Mouse (Mus musculus) MN1 (cell line): ENCODE data around the gene Btbd11.
A peak's percentile ranks its signal among the peaks of the same experiment; 100 is the strongest.
"Not testable (repeated sequence)": the region's sequence is repeated elsewhere in the genome, so short reads cannot be mapped to it uniquely, and the experiment has no call there.

Source experiments
- DNase-seq: peaks from one replicate; pipeline ENCODE4 v3.0.0-alpha.2; 2016; ENCODE audit warnings: low spot score

The Btbd11 gene

DNA sequence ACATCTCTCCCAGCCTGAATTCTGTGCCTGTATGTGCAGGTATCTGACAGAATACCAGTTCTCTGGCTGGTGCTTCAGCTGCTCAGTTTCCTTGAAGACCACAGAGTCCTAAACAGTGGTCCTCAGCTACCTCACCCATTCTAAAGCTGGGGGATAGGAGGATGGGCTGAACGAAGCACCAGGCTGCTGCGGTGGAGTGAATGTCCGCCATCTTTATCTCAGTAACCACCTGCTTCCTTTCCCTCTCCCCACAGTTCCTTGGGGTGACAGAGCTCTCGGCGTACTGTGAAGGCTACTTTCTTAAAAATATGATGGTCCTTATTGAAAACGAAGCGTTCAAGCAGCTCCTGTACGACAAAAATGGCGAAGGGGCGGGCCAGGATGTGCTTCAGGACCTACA, 271.3 kb downstream of the Btbd11 start:
- no peak for DNase-seq

DNA sequence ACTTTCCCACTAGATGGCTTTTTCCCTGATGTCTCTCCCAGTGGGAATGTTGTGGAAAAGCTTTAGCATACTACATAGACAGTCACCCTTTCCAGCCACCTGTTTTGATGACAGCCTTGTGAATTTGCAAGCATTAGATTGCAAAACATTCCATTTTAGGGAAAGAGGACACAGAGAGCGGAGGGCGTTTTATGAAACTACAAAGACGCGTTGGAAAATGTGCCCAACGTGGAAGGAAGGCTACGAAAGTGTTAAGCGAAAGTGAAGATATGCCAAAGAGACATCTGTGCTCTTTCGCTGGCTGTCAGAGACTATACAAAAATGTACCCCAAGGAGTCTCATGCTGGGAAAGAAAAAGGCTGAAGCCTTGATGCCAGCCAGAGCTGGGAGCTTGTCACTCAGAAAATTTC, 286.9 kb downstream of the Btbd11 start:
- no peak for DNase-seq

DNA sequence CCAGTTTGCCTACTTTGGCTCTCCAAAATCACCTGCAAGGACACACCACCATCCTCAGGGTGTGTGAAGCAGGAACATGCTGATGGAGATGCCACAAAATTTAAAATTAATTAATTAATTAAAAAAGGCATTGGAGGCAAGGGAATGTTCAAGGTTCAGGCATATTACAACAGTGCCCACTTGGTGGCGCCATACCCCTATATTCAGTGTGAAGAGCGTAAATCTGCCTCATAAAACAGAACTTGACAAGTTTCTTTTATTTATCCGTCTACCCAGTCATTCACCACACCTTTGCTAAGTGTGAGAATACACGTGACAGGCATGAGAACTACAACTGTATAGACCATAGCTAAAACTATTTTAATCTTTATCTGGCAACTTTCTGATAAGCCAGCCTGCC, 292.0 kb downstream of the Btbd11 start:
- peak; percentile 10 for DNase-seq

DNA sequence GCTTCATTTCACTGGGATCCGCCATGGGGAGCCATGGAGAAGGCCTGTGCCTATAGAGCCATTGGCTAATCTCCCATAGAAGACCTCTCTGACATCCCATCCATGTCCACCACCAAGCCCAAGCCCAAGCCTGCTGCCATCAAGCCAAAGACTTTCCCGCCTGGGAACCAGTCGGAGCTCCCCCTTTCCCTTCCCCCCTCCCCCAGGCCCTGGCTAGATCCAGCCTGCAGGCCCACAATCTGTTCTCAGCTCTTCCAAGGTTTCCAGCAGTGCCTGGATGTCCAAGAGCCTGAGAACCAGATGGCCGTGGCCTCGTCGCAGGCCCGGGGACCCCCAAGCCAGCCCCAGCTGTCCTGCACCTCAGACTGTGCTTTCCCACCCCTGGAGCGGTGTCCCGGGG, 295.8 kb downstream of the Btbd11 start:
- DNase-seq = no peak

DNA sequence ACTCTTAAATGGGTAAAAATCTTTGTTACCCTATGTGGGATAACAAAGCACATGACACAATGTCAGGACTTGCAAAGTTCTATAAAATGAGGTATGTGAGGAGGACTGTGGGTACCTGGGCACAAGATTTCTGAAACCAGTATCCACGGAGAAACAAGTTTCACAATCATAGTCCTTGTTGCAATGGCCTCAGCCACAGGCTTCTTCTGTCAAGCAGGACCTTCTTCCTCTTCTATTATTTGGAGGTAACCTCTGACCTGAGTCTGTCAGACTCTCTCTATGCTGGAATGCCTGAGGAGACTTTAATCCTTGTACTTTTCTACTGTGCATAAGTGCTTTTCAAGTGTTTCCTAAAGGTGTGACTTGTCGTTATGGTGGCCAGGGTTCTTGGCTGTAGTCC, 307.8 kb downstream of the Btbd11 start:
- DNase-seq = not testable (repeated sequence)

DNA sequence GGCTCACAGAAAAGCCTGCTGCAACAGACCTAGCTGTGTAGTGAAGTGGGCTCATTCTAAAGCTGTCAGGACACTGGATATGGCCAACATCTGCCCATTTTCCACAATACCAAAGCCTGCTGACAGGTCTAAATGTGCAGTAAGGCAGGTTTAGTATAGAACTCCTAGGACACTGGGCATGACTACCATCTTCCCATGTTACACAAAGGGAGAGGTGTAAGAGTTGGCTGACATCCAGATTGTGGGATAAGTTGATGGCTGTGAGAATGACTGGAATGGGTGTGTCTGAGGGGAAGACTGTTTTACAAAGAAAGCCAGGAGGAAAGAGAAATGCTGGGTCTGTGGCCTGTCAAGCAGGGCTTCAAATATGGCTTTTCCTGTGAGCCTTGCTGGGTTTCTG, 313.1 kb downstream of the Btbd11 start:
- no peak for DNase-seq

DNA sequence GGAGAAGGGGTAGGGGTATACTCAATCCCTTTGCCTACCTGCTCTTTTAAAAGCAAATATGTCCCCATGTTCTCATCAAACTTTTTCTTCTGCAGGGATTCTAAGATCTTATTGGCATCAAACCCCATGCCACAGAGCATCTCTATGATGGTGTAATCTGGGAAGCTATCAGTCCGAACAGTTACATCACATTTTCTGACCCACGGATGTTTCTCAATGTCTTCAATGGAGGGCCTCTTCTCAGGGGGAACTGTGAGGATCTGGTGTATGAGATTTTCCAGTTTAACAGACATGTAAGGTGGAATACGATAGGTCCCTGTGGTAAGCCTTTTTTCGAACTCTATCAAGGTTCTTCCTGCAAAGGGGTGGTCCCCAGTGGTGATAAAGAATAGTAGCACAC, 323.2 kb downstream of the Btbd11 start:
- DNase-seq = not testable (repeated sequence)
